Mouse (Mus musculus) midbrain, embryonic 10.5 days (tissue): Measurements from ENCODE around the gene Akr1a1. TPM values are rescaled to one million over a fixed set of nuclear protein-coding genes. Genes with fewer than 3 reads are reported as not detected.
A peak's percentile ranks its signal among the peaks of the same experiment; 100 is the strongest.

Experiments used
- DNase-seq: peaks from one replicate; pipeline ENCODE4 v3.0.0-alpha.2; 2017; ENCODE audit warnings: low spot score
- H3K27ac ChIP-seq: fragments of 300-500 bp; sonication (generic); replicated peaks from 2 replicates; pipeline ENCODE4 v1.5.1; 2016; ENCODE audit warnings: mild to moderate bottlenecking
- H3K27me3 ChIP-seq: fragments of 300-500 bp; sonication (generic); 2 replicates; pipeline ENCODE4 v1.6.1; 2016; ENCODE audit warnings: low read depth, mild to moderate bottlenecking; ENCODE audit not compliant: poor library complexity, severe bottlenecking
- H3K36me3 ChIP-seq: fragments of 300-500 bp; sonication (generic); 2 replicates; pipeline ENCODE4 v1.6.1; 2016; ENCODE audit warnings: mild to moderate bottlenecking, moderate library complexity
- H3K4me1 ChIP-seq: fragments of 300-500 bp; sonication (generic); 2 replicates; pipeline ENCODE4 v1.6.1; 2016
- H3K4me3 ChIP-seq: fragments of 300-500 bp; sonication (generic); 2 replicates; pipeline ENCODE4 v1.5.1; 2016; ENCODE audit warnings: mild to moderate bottlenecking, moderate library complexity
- H3K9me3 ChIP-seq: fragments of 300-500 bp; sonication (generic); replicated peaks from 2 replicates; pipeline ENCODE4 v1.6.1; 2016; ENCODE audit warnings: mild to moderate bottlenecking
- WGBS: fragments of 180-500 bp; shearing (Covaris S2); methylation state at CpG from one replicate; pipeline ENCODE4 v1.1.7; 2016; 5-methylcytosine and 5-hydroxymethylcytosine counted together
- polyA plus RNA-seq: library from polyadenylated mRNA; unstranded; fragments of >200 nt; fragmentation: Nextera tagmentation; extraction: Ambion mirVana; gene quantifications from 2 replicates; pipeline ENCODE4 v1.2.1, GENCODE M21; 2016

Akr1a1 gene
- polyA plus RNA-seq, 1 experiment from 2014 or later = 529 TPM

- Histone ChIP-seq H3K27ac (no peak overlapping the region), H3K4me1 (no peaks in the 10 kb centered on the region), H3K9me3 (no peaks in the 10 kb centered on the region), H3K36me3 (peaks cover 100% of the 10 kb centered on the region), H3K27me3 (no peaks in the 10 kb centered on the region), H3K4me3 (no peak overlapping the region)
- no peak for DNase-seq
- WGBS = 98% methylated on average over 2 of the region's 2 CpGs
Observed at GRCm38 (mm10) chr4:116615237-116615636, 36.2 kb downstream of the Akr1a1 start.

- H3K36me3 ChIP-seq = peaks cover 100% of the 10 kb centered on the region
- no peaks in the 10 kb centered on the region for H3K27me3 ChIP-seq
- DNase-seq = no peak
- no peak overlapping the region for H3K4me3 ChIP-seq
- 92% methylated on average over 2 of the region's 2 CpGs for WGBS
- H3K4me1 ChIP-seq = no peaks in the 10 kb centered on the region
- no peaks in the 10 kb centered on the region for H3K9me3 ChIP-seq
- no peak overlapping the region for H3K27ac ChIP-seq
Observed at GRCm38 (mm10) chr4:116612621-116613020, 38.9 kb downstream of the Akr1a1 start.

DNA sequence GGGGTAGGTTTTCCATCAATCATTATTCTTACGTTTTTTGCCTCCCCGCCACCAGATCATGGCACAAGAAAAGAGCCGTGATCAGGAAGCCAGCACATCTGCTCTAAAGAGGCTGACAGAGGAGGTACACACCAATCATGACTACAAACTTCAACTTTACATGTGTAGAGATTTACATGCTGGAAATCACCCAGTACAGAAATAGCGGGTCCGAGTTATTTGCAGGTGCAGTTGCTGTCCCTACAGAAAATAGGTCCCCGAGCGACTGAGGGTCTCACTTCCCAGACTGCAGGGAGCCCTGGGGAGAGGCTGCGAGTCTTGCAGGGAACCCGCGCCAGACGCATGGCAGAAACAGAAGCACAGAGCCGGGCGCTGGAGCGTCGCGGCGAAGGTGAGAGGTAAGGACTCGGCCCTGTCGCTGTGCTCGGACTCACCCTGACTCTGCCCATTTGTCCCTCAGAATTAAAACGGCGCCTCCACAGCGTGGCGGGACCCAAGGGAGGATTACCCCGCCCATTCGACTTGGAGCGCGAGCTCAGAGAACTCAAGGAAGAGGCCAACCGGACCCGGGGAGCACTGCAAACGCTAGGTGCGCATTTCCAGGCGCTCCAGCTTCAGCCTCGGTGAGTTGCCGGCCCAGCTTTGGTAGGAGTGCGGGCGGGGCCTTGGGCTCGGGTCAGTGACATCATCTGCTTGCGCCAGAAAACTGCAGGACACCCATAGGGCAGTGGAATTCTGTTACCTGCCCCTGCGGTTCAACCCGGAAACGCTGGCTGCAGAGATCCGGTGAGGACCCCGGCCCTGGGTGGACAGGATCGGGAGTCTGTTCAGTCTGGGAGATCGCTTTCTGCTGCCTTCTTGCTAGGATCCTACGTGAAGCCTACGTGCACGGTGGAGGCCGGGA lies 54.2 kb downstream of the Akr1a1 start:
- Histone ChIP-seq H3K36me3 (peaks cover 59% of the 10 kb centered on the region), H3K27ac (peak overlapping the region; percentile 73), H3K9me3 (no peaks in the 10 kb centered on the region), H3K4me1 (peaks cover 31% of the 10 kb centered on the region), H3K4me3 (peak overlapping the region; percentile 72), H3K27me3 (no peaks in the 10 kb centered on the region)
- WGBS = under 1% methylated on average over 50 of the region's 50 CpGs
- DNase-seq = peak; percentile 90

GRCm38 (mm10) chr4:116596379-116596778 lies 55.1 kb downstream of the Akr1a1 start, which contains the start of gene Ccdc17:
TSS of gene Ccdc17 (plus strand) at chr4:116596654.
- Histone ChIP-seq H3K9me3 (no peaks in the 10 kb centered on the region), H3K27me3 (no peaks in the 10 kb centered on the region), H3K4me3 (peak within 1 kb of the TSS; percentile 72), H3K27ac (peak within 1 kb of the TSS; percentile 73), H3K4me1 (peaks cover 31% of the 10 kb centered on the region), H3K36me3 (peaks cover 59% of the 10 kb centered on the region)
- WGBS = 32% methylated on average over 5 of the region's 5 CpGs
- DNase-seq = no peak

GRCm38 (mm10) chr4:116595793-116596192 lies 55.7 kb downstream of the Akr1a1 start:
- Histone ChIP-seq H3K27ac (no peak overlapping the region), H3K4me3 (no peak overlapping the region), H3K27me3 (no peaks in the 10 kb centered on the region), H3K36me3 (peaks cover 59% of the 10 kb centered on the region), H3K9me3 (no peaks in the 10 kb centered on the region), H3K4me1 (peaks cover 31% of the 10 kb centered on the region)
- 83% methylated on average over 8 of the region's 8 CpGs for WGBS
- DNase-seq = no peak

Other genes with a start within 250 kb of the Akr1a1 start
- 13.6 and 16.6 TPM in 2 replicates for gene Mast2, start 187.5 kb downstream of the Akr1a1 start, polyA plus RNA-seq
- 16.3 and 18.0 TPM in 2 replicates for gene Ipp, start 144.1 kb downstream of the Akr1a1 start, polyA plus RNA-seq
- gene Tmem69, start 95.7 kb downstream of the Akr1a1 start, polyA plus RNA-seq = 23.0 and 26.0 TPM in 2 replicates
- gene Gpbp1l1, start 94.0 kb downstream of the Akr1a1 start, polyA plus RNA-seq = 26.8 and 28.6 TPM in 2 replicates
- 1.9 and 3.5 TPM in 2 replicates for gene Ccdc17, start 55.0 kb downstream of the Akr1a1 start, polyA plus RNA-seq
- 294 and 306 TPM in 2 replicates for gene Nasp, start 23.7 kb downstream of the Akr1a1 start, polyA plus RNA-seq
- 1,189 and 1,392 TPM in 2 replicates for gene Prdx1, start 33.9 kb upstream of the Akr1a1 start, polyA plus RNA-seq
- 42.0 and 47.1 TPM in 2 replicates for gene Mmachc, start 56.7 kb upstream of the Akr1a1 start, polyA plus RNA-seq
- 34.8 TPM in 2 replicates for gene Ccdc163, start 56.8 kb upstream of the Akr1a1 start, polyA plus RNA-seq
- 6.6 and 6.7 TPM in 2 replicates for gene Tesk2, start 69.3 kb upstream of the Akr1a1 start, polyA plus RNA-seq
- gene Toe1, start 156.0 kb upstream of the Akr1a1 start, polyA plus RNA-seq = 38.8 and 40.9 TPM in 2 replicates
- gene Mutyh, start 156.0 kb upstream of the Akr1a1 start, polyA plus RNA-seq = 27.1 and 27.3 TPM in 2 replicates
- 1.0 and 1.2 TPM in 2 replicates for gene Hpdl, start 170.0 kb upstream of the Akr1a1 start, polyA plus RNA-seq
- gene Zswim5, start 225.7 kb upstream of the Akr1a1 start, polyA plus RNA-seq = 5.7 and 7.4 TPM in 2 replicates